Mouse (Mus musculus) megakaryocyte, adult 5-6 weeks (primary cell): ENCODE measurements around the gene Zfp280c. TPM values are rescaled to one million over a fixed set of nuclear protein-coding genes. Genes with fewer than 3 reads are reported as not detected.

Experiments used
- ATAC-seq: 2 replicates; pipeline ENCODE4 v1.8.0; 2016; ENCODE audit warnings: mild to moderate bottlenecking, inconsistent platforms; ENCODE audit not compliant: poor library complexity, severe bottlenecking
- total RNA-seq, 2 experiments: library from RNA; stranded (forward) in 1 of 2; stranded (reverse) in 1 of 2; fragments of 153-499, 151-499 nt in 1 of 2; fragments of 221-1000, 200-1000 nt in 1 of 2; gene quantifications; 2 replicates each; pipeline versions ENCODE4 v1.2.3 to v1.2.4; 2015 to 2017

Gene Zfp280c
- total RNA-seq, 2 experiments from 2014 or later: 14.0 to 22.8 TPM

DNA sequence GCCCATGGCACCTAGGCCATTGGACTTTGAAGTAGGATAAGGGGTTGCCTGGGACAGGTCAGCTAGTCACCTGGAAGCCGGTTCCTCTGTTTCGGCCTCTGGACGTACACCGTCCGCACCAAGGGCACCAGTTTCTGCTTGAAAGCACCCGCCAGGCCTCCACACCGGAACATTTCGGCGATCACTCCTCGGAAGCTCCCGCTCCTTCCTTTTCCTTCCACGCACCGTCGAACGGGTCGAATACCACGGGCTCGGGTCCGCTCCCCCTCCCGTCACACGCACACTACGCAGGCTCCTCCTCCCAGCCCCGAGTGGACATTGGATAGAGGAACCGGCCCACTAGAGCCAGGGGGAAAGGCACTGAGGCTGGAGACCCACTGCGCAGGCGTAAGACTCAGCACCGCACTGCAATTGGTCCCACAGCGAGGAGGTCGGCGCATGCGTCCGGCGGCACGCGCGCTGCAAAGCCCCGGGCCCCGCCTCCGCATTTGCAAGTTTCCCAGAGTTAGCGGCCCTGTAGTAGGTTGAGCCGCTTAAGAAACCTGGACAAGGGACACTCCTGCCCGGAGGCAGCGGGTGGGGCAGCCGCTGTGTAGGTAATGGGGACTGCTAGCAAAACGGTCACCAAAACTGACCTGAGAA is 81.0 kb downstream of the Zfp280c start, which contains the start of gene Aifm1:
Gene Aifm1 (minus strand): TSS at position 398 of the 642 bp plus-strand sequence.
- ATAC-seq: peak; percentile 100

DNA sequence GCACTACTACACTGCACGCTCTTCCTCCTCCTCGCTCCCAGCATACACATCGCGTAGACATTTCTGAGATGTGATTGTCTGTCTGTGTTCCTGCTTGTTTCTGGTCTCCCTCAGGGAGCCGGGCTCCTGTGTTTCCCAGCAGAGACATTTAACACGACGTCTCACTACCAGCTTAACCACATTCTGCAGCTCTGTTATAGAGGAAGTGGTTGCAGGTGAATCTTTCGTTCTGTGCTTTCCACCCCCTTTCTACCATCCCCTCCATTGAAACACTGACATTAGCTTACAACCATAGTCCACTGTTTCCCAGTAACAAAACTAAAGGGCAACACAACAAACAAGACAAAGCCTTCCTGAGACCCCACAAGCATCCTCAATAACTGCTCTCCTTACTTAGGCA is 100.5 kb downstream of the Zfp280c start:
- no peak for ATAC-seq

Other genes starting within 250 kb of the Zfp280c start
- 122 and 133 TPM in 2 replicates for gene Elf4, start 131.4 kb downstream of the Zfp280c start, total RNA-seq (2015)
- 40.3 and 45.8 TPM in 2 replicates for gene Elf4, start 131.4 kb downstream of the Zfp280c start, total RNA-seq (2017)
- gene Aifm1, start 80.9 kb downstream of the Zfp280c start, total RNA-seq (2015): 42.6 and 48.4 TPM in 2 replicates
- gene Aifm1, start 80.9 kb downstream of the Zfp280c start, total RNA-seq (2017): 39.2 and 42.8 TPM in 2 replicates
- not detected in 2 replicates for gene Rab33a, start 75.2 kb downstream of the Zfp280c start, total RNA-seq (2015)
- not detected in 2 replicates for gene Rab33a, start 75.2 kb downstream of the Zfp280c start, total RNA-seq (2017)
- gene Slc25a14, start 28.9 kb upstream of the Zfp280c start, total RNA-seq (2015): 6.0 and 7.0 TPM in 2 replicates
- gene Slc25a14, start 28.9 kb upstream of the Zfp280c start, total RNA-seq (2017): 5.0 and 16.1 TPM in 2 replicates
- 0.18 TPM in 1 of 2 replicates, not detected in the other for gene Gpr119, start 80.0 kb upstream of the Zfp280c start, total RNA-seq (2015)
- not detected in 2 replicates for gene Gpr119, start 80.0 kb upstream of the Zfp280c start, total RNA-seq (2017)
- gene Rbmx2, start 100.5 kb upstream of the Zfp280c start, total RNA-seq (2015): 13.5 and 14.3 TPM in 2 replicates
- gene Rbmx2, start 100.5 kb upstream of the Zfp280c start, total RNA-seq (2017): 12.9 and 15.6 TPM in 2 replicates